Mouse (Mus musculus) embryonic facial prominence, embryonic 14.5 days (tissue): Measurements from ENCODE around the gene Isy1. TPM values are rescaled to one million over a fixed set of nuclear protein-coding genes. Genes with fewer than 3 reads are reported as not detected.

Source experiments
- ATAC-seq: fragments of 200-750 bp; cut with Nextera tagmentation; 2 replicates; pipeline ENCODE4 v1.8.0; 2017; ENCODE audit warnings: low read depth, moderate number of reproducible peaks, moderate TSS enrichment
- DNase-seq: peaks from one replicate; pipeline ENCODE4 v3.0.0-alpha.2; 2015; ENCODE audit warnings: low spot score
- H3K27ac ChIP-seq: fragments of 300-500 bp; sonication (generic); replicated peaks from 2 replicates; pipeline ENCODE4 v1.5.1; 2014; ENCODE audit warnings: low read depth, mild to moderate bottlenecking, low read length, moderate library complexity
- H3K27me3 ChIP-seq: fragments of 300-500 bp; sonication (generic); replicated peaks from 2 replicates; pipeline ENCODE4 v1.6.1; 2014; ENCODE audit warnings: low read length; ENCODE audit not compliant: control insufficient read depth, insufficient read depth
- H3K36me3 ChIP-seq: fragments of 300-500 bp; sonication (generic); 2 replicates; pipeline ENCODE4 v1.6.1; 2014; ENCODE audit warnings: low read length, mixed read lengths; ENCODE audit not compliant: control insufficient read depth, insufficient read depth
- H3K4me1 ChIP-seq: fragments of 300-500 bp; sonication (generic); 2 replicates; pipeline ENCODE4 v1.6.1; 2014; ENCODE audit warnings: antibody characterized with exemption, low read length; ENCODE audit not compliant: control insufficient read depth, insufficient read depth
- H3K4me2 ChIP-seq: fragments of 300-500 bp; sonication (generic); 2 replicates; pipeline ENCODE4 v1.6.1; 2014; ENCODE audit warnings: low read depth, mild to moderate bottlenecking, low read length, moderate library complexity, mixed read lengths
- H3K4me3 ChIP-seq: fragments of 300-500 bp; sonication (generic); 2 replicates; pipeline ENCODE4 v1.5.1; 2014; ENCODE audit warnings: low read depth, mild to moderate bottlenecking, low read length
- H3K9ac ChIP-seq: fragments of 300-500 bp; sonication (generic); 2 replicates; pipeline ENCODE4 v1.6.1; 2014; ENCODE audit warnings: low read depth, mild to moderate bottlenecking, low read length, moderate library complexity, mixed read lengths
- H3K9me3 ChIP-seq: fragments of 300-500 bp; sonication (generic); 2 replicates; pipeline ENCODE4 v1.6.1; 2016; ENCODE audit warnings: low read length; ENCODE audit not compliant: control insufficient read depth
- WGBS: fragments of 180-500 bp; shearing (Covaris S2); extraction: QIAGEN DNeasy Blood & Tissue Kit; methylation state at CpG from one replicate; pipeline ENCODE4 v1.1.7; 2014; 5-methylcytosine and 5-hydroxymethylcytosine counted together
- polyA plus RNA-seq: library from polyadenylated mRNA; unstranded; fragments of >200 nt; fragmentation: Nextera tagmentation; extraction: Ambion mirVana; gene quantifications from 2 replicates; pipeline ENCODE4 v1.2.1, GENCODE M21; 2014

Isy1 gene
- polyA plus RNA-seq, 1 experiment from 2014 or later, result 34.7 TPM

DNA sequence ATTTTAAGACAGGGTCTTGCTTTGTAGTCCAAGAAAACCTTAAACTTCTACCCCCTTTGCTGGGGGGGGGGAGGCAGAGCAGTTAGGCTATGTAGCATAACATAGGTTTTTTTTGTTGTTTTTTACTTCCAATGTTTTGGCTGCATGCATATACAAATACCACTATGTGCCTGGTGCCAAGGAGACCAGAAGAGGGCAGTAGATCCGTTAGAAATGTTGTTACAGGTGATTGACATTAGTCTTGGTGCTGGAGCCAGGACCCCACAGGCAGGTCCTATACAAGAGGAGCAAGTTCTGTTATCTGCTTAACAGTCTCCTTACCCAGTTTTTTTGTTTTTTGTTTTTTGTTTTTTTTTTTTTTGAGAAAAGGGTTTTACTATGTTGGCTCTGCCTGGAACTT is 3.7 kb upstream of the Isy1 start:
- peaks cover 9% of the 10 kb centered on the region for H3K4me1 ChIP-seq
- WGBS, result 12% methylated on average over 1 of the region's 1 CpGs
- H3K27me3 ChIP-seq, result no peaks in the 10 kb centered on the region
- no peak overlapping the region for H3K4me2 ChIP-seq
- H3K36me3 ChIP-seq, result peaks cover 45% of the 10 kb centered on the region
- ATAC-seq, result no peak
- no peak overlapping the region for H3K9ac ChIP-seq
- no peak overlapping the region for H3K4me3 ChIP-seq
- DNase-seq, result peak; percentile 33
- 0 out of 2 replicates have a peak, but pooled peaks cover 3% of the 10 kb centered on the region for H3K9me3 ChIP-seq
- no peak overlapping the region for H3K27ac ChIP-seq

DNA sequence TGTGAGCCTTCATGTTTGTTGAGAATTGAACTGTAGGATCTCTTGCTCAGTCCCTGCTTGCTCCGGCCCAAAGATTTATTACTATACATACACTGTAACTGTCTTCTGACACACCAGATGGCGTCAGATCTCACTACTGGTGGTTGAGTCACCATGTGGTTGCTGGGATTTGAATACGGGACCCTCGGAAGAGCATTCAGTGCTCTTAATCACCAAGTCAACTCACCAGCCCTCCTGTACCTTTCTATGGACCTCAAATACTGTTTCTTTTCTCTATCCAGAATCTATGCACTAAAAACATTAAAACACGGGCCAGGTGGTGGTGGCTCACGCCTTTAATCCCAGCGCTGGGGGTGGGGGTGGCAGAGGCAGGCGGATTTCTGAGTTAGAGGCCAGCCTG is 3.0 kb upstream of the Isy1 start:
- Histone ChIP-seq H3K27me3 (no peaks in the 10 kb centered on the region), H3K4me2 (no peak overlapping the region), H3K27ac (no peak overlapping the region), H3K4me1 (peaks cover 3% of the 10 kb centered on the region; the same call in 1 of the 2 replicates), H3K9ac (no peak overlapping the region), H3K36me3 (peaks cover 45% of the 10 kb centered on the region), H3K9me3 (0 out of 2 replicates have a peak, but pooled peaks cover 3% of the 10 kb centered on the region), H3K4me3 (no peak overlapping the region)
- ATAC-seq (no peak), DNase-seq (no peak)
- 76% methylated on average over 8 of the region's 8 CpGs for WGBS

GRCm38 (mm10) chr6:87839797-87840341 is 1.3 kb upstream of the Isy1 start:
- Histone ChIP-seq H3K4me3 (no peak overlapping the region), H3K9me3 (0 out of 2 replicates have a peak, but pooled peaks cover 3% of the 10 kb centered on the region), H3K4me2 (no peak overlapping the region), H3K27me3 (no peaks in the 10 kb centered on the region), H3K9ac (no peak overlapping the region), H3K4me1 (peaks cover 3% of the 10 kb centered on the region; the same call in 1 of the 2 replicates), H3K27ac (peak overlapping the region; percentile 97; the same call in 1 of the 2 replicates), H3K36me3 (peaks cover 35% of the 10 kb centered on the region)
- WGBS, result 61% methylated on average over 11 of the region's 11 CpGs
- ATAC-seq (no peak), DNase-seq (no peak)

GRCm38 (mm10) chr6:87835695-87836094 is 2.9 kb downstream of the Isy1 start, which contains the start of gene Gm45140:
Gene Gm45140, minus strand, starts transcription at chr6:87835795.
- 89% methylated on average over 7 of the region's 7 CpGs for WGBS
- no peaks in the 10 kb centered on the region for H3K27me3 ChIP-seq
- H3K9me3 ChIP-seq, result no peaks in the 10 kb centered on the region
- H3K9ac ChIP-seq, result no peak within 1 kb of the TSS
- no peak for DNase-seq
- no peak within 1 kb of the TSS for H3K27ac ChIP-seq
- peaks cover 36% of the 10 kb centered on the region for H3K36me3 ChIP-seq
- H3K4me3 ChIP-seq, result no peak within 1 kb of the TSS
- peaks cover 3% of the 10 kb centered on the region; the same call in 1 of the 2 replicates for H3K4me1 ChIP-seq
- no peak for ATAC-seq
- H3K4me2 ChIP-seq, result no peak within 1 kb of the TSS

DNA sequence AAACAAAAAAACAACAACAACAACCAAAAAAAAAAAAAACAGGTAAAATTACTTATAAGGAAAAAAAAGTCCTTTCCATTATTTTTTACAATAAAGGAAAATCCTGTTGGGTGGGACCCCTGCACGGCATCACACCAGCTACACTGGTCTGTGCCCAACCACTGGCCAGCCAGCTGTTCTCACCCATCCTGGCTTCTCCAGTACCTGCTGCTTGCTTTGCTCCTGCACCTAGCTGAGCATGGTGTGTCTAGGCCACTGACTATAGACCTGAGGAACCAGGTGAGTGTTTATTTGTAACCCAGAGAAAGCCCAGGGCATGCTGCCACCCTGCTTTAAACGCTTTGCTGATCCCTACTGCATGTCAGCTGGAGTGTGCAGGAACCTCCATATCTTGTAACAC is 18.2 kb downstream of the Isy1 start:
- Histone ChIP-seq H3K36me3 (peaks cover 85% of the 10 kb centered on the region), H3K4me3 (no peak overlapping the region), H3K27me3 (no peaks in the 10 kb centered on the region), H3K9ac (no peak overlapping the region), H3K27ac (no peak overlapping the region), H3K4me2 (no peak overlapping the region), H3K9me3 (no peaks in the 10 kb centered on the region), H3K4me1 (no peaks in the 10 kb centered on the region)
- ATAC-seq (no peak), DNase-seq (no peak)
- WGBS, result 95% methylated on average over 2 of the region's 2 CpGs

- Histone ChIP-seq H3K27ac (no peak overlapping the region), H3K4me1 (peaks cover 15% of the 10 kb centered on the region), H3K4me3 (no peak overlapping the region), H3K27me3 (no peaks in the 10 kb centered on the region), H3K36me3 (peaks cover 44% of the 10 kb centered on the region), H3K9ac (no peak overlapping the region), H3K4me2 (no peak overlapping the region), H3K9me3 (no peaks in the 10 kb centered on the region)
- ATAC-seq, result no peak
- DNase-seq, result no peak
- 91% methylated on average over 5 of the region's 5 CpGs for WGBS
Measured at GRCm38 (mm10) chr6:87814486-87814885, 24.1 kb downstream of the Isy1 start.

DNA sequence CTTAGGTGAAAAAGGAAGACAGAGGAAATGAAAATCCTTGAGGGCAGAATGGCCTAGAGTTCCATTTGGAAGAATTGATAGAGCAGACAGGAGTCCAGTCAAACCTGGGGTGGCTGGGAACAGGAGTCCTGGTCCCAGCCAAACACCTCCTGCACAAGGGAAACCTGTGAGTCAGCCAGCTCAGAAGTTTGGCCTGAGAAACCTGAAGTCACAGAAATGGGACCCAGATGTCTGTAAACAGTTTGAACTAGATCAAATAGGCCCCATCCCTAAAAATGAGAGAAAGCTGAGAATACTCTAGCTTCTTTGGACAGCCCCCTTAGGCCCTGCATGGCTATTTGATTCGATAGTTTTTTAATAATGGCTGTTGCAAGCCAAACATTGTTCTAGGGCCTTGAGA is 25.9 kb downstream of the Isy1 start:
- Histone ChIP-seq H3K9ac (peak overlapping the region; percentile 79; the same call in 1 of the 2 replicates), H3K4me2 (peak overlapping the region; percentile 91), H3K4me1 (peaks cover 15% of the 10 kb centered on the region), H3K36me3 (peaks cover 28% of the 10 kb centered on the region), H3K9me3 (no peaks in the 10 kb centered on the region), H3K27me3 (no peaks in the 10 kb centered on the region), H3K27ac (peak overlapping the region; percentile 48; the same call in 1 of the 2 replicates), H3K4me3 (peak overlapping the region; percentile 75; the same call in 1 of the 2 replicates)
- 59% methylated on average over 1 of the region's 1 CpGs for WGBS
- ATAC-seq (no peak), DNase-seq (no peak)

GRCm38 (mm10) chr6:87811675-87812338 is 26.8 kb downstream of the Isy1 start, which contains the start of gene Rab43:
Gene Rab43, minus strand, starts transcription at chr6:87812164.
- H3K36me3 ChIP-seq, result peaks cover 20% of the 10 kb centered on the region
- peaks cover 15% of the 10 kb centered on the region for H3K4me1 ChIP-seq
- peak; percentile 94 for DNase-seq
- under 1% methylated on average over 22 of the region's 56 CpGs for WGBS
- ATAC-seq, result peak; percentile 98
- peak within 1 kb of the TSS; percentile 79 for H3K9ac ChIP-seq
- peak within 1 kb of the TSS; percentile 75 for H3K4me3 ChIP-seq
- H3K9me3 ChIP-seq, result no peaks in the 10 kb centered on the region
- H3K4me2 ChIP-seq, result peak within 1 kb of the TSS; percentile 91
- H3K27me3 ChIP-seq, result no peaks in the 10 kb centered on the region
- peak within 1 kb of the TSS; percentile 71 for H3K27ac ChIP-seq
